Mouse (Mus musculus): ENCODE measurements at regions not wholly inside any gene's neighbourhood (a gene's known extent, or its start where the extent isn't known, plus 50 kb on each side); places are given as distances from the start of the nearest gene placed in this dataset.

- Histone ChIP-seq H3K9me3 (replicated peaks) (no peaks in the 10 kb centered on the region), H3K4me1 (replicated peaks) (no peaks in the 10 kb centered on the region), H3K4me2 (no peak overlapping the region), H3K27me3 (no peaks in the 10 kb centered on the region), H3K27ac (no peak overlapping the region), H3K9ac (no peak overlapping the region), H3K4me3 (no peak overlapping the region), H3K36me3 (no peaks in the 10 kb centered on the region)
- ATAC-seq (replicated peaks; ENCODE audit: insufficient number of reproducible peaks, insufficient read depth, low FRiP score, low read depth) = no peak
- 89% methylated on average over 23 of the region's 23 CpGs for WGBS
These were observed 119.1 kb downstream of the Vrk1 start for GRCm38 (mm10) chr12:106128944-106129724.

- ATAC-seq (replicated peaks; ENCODE audit: insufficient number of reproducible peaks, insufficient read depth, low FRiP score, low read depth) = no peak
- no peaks in the 10 kb centered on the region for H3K4me1 ChIP-seq (replicated peaks)
- no peaks in the 10 kb centered on the region for H3K36me3 ChIP-seq
- H3K9me3 ChIP-seq (replicated peaks) = no peaks in the 10 kb centered on the region
- H3K9ac ChIP-seq = no peak overlapping the region
- WGBS = 63% methylated on average over 11 of the region's 11 CpGs
- H3K27me3 ChIP-seq = no peaks in the 10 kb centered on the region
- no peak overlapping the region for H3K27ac ChIP-seq
- H3K4me2 ChIP-seq = no peak overlapping the region
- H3K4me3 ChIP-seq = no peak overlapping the region
These were observed 120.1 kb downstream of the Vrk1 start for GRCm38 (mm10) chr12:106130071-106130676.

- Histone ChIP-seq H3K27me3 (no peaks in the 10 kb centered on the region), H3K9me3 (replicated peaks) (no peaks in the 10 kb centered on the region), H3K4me3 (no peak overlapping the region), H3K27ac (no peak overlapping the region), H3K36me3 (no peaks in the 10 kb centered on the region), H3K4me2 (no peak overlapping the region), H3K9ac (no peak overlapping the region), H3K4me1 (replicated peaks) (no peaks in the 10 kb centered on the region)
- ATAC-seq (replicated peaks; ENCODE audit: insufficient number of reproducible peaks, insufficient read depth, low FRiP score, low read depth) = no peak
- 88% methylated on average over 8 of the region's 8 CpGs for WGBS
These were observed 122.7 kb downstream of the Vrk1 start for GRCm38 (mm10) chr12:106132715-106133114.

GRCm38 (mm10) chr12:106138466-106138865 is 128.4 kb downstream of the Vrk1 start:
- Histone ChIP-seq H3K9me3 (replicated peaks) (no peaks in the 10 kb centered on the region), H3K27me3 (no peaks in the 10 kb centered on the region), H3K4me1 (replicated peaks) (no peaks in the 10 kb centered on the region), H3K4me3 (no peak overlapping the region), H3K27ac (no peak overlapping the region), H3K36me3 (no peaks in the 10 kb centered on the region), H3K9ac (no peak overlapping the region), H3K4me2 (no peak overlapping the region)
- no peak for ATAC-seq (replicated peaks; ENCODE audit: insufficient number of reproducible peaks, insufficient read depth, low FRiP score, low read depth)
- WGBS = 87% methylated on average over 15 of the region's 15 CpGs

DNA sequence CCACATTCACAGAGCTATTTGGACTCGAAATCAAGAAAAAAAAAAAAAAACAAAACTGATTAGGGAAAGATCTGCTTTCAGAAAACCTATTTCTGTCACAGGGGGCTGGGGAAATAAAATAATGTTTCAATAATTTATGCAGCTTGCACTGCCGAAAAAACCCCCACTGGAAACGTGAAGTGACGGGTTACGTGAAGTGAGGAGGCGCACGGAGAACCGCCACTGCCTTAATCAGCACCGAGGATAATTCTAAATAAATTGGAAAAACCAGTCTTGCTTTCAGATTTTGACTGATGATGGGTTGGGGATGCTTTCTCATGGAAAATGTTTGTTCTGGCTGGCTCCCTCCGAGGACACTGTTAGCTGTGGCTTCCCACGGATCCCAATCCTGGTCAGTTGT is 129.5 kb downstream of the Vrk1 start:
- no peaks in the 10 kb centered on the region for H3K4me1 ChIP-seq (replicated peaks)
- H3K4me2 ChIP-seq = no peak overlapping the region
- H3K4me3 ChIP-seq = no peak overlapping the region
- ATAC-seq (replicated peaks; ENCODE audit: insufficient number of reproducible peaks, insufficient read depth, low FRiP score, low read depth) = no peak
- H3K9me3 ChIP-seq (replicated peaks) = no peaks in the 10 kb centered on the region
- no peak overlapping the region for H3K27ac ChIP-seq
- no peaks in the 10 kb centered on the region for H3K36me3 ChIP-seq
- H3K27me3 ChIP-seq = no peaks in the 10 kb centered on the region
- no peak overlapping the region for H3K9ac ChIP-seq
- WGBS = 76% methylated on average over 11 of the region's 11 CpGs

DNA sequence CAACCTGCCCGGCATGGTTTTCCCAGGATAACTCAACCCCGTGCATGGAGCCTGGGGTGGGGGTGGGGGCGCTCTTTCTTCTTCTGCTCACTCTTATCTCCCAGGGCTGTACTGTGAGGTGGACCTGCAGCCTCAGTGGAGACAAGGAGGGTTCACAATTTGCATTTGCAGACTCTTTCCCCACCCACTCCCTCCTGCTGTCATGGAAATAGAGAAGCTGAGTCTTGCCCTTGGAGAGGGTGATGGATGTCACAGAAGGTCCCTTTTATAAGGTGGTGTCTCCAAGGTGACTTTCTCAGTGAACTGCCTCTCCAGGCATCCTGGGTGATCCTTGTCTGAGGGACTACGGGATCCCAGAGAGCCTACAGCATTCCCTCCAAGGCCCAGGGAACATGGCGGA is 129.9 kb downstream of the Vrk1 start:
- H3K9me3 ChIP-seq (replicated peaks) = no peaks in the 10 kb centered on the region
- WGBS = 61% methylated on average over 5 of the region's 5 CpGs
- ATAC-seq (replicated peaks; ENCODE audit: insufficient number of reproducible peaks, insufficient read depth, low FRiP score, low read depth) = no peak

DNA sequence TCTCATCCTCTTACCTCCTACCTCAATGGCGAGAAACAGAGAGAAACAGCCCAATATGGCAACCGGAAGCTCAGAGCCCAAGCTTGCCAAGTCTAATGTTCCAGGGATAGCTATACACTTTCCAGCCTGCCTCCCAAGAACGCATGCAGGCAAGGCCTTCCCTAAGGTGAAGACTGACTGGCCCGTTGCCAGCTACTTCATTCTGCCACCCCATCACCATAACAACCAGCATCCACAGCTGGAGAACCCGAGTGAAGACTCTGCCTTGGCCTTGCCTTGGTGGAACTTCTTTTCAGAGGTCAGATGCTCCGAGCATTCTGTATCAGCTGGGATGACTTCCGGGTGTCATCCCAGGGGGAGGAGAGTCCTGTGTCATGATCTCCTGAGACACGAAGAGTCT is 130.6 kb downstream of the Vrk1 start:
- Histone ChIP-seq H3K27ac (no peak overlapping the region), H3K4me3 (no peak overlapping the region), H3K4me1 (replicated peaks) (no peaks in the 10 kb centered on the region), H3K4me2 (no peak overlapping the region), H3K36me3 (no peaks in the 10 kb centered on the region), H3K9me3 (replicated peaks) (no peaks in the 10 kb centered on the region), H3K27me3 (no peaks in the 10 kb centered on the region), H3K9ac (no peak overlapping the region)
- ATAC-seq (replicated peaks; ENCODE audit: insufficient number of reproducible peaks, insufficient read depth, low FRiP score, low read depth) = no peak
- 75% methylated on average over 8 of the region's 8 CpGs for WGBS

More for the DNA sequence above, 129.9 kb downstream of the Vrk1 start:
- Histone ChIP-seq H3K4me1 (replicated peaks) (no peaks in the 10 kb centered on the region), H3K27me3 (no peaks in the 10 kb centered on the region), H3K4me3 (no peak overlapping the region), H3K27ac (no peak overlapping the region), H3K9ac (no peak overlapping the region), H3K36me3 (no peaks in the 10 kb centered on the region), H3K4me2 (no peak overlapping the region)

GRCm38 (mm10) chr12:106143548-106143947 is 133.5 kb downstream of the Vrk1 start:
- Histone ChIP-seq H3K27ac (no peak overlapping the region), H3K9me3 (replicated peaks) (no peaks in the 10 kb centered on the region), H3K27me3 (no peaks in the 10 kb centered on the region), H3K4me3 (no peak overlapping the region), H3K36me3 (no peaks in the 10 kb centered on the region), H3K4me2 (no peak overlapping the region), H3K9ac (no peak overlapping the region), H3K4me1 (replicated peaks) (no peaks in the 10 kb centered on the region)
- ATAC-seq (replicated peaks; ENCODE audit: insufficient number of reproducible peaks, insufficient read depth, low FRiP score, low read depth) = no peak
- 73% methylated on average over 3 of the region's 3 CpGs for WGBS

DNA sequence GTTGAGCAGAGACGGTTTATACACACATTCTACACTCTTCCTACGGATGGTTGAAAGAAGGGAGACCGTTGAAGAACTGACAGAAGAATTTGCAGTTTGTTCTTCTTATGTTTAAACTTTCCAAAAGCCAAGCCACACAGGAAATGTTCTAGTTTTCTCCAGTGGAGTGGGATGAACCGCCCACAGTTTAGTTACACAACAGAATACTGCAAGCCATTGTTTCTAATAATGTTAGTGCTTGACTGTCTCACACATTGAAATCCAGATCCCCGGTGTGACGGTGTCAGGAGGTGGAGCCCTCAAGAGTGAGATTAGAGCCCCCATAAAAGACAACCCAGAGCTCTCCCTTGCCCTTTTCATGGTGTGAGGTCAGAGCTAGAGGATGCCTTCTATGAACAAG is 146.8 kb downstream of the Vrk1 start:
- no peaks in the 10 kb centered on the region for H3K9me3 ChIP-seq (replicated peaks)
- H3K27ac ChIP-seq = no peak overlapping the region
- no peaks in the 10 kb centered on the region for H3K36me3 ChIP-seq
- peaks cover 12% of the 10 kb centered on the region for H3K27me3 ChIP-seq
- H3K4me2 ChIP-seq = no peak overlapping the region
- no peaks in the 10 kb centered on the region for H3K4me1 ChIP-seq (replicated peaks)
- no peak for ATAC-seq (replicated peaks; ENCODE audit: insufficient number of reproducible peaks, insufficient read depth, low FRiP score, low read depth)
- 65% methylated on average over 6 of the region's 6 CpGs for WGBS
- H3K9ac ChIP-seq = no peak overlapping the region
- H3K4me3 ChIP-seq = no peak overlapping the region

DNA sequence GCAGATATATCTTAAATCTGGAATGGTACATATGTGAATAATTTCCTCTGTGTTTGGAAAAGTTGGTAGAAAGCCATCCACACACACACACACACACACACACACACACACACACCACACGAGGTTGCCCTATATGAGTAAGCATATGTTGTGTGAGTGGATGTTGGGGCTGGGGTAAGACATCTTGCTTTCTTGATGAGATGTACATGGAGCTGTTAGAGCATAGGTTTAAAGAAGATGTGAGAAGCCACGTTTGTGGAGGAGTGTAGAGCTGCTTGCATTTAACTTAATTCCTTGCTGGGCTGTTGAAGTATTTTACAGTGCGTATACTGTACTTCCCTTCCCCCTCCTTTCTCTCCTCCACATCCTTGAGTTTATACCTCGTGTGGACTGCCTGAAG is 147.8 kb downstream of the Vrk1 start:
- H3K4me3 ChIP-seq = no peak overlapping the region
- WGBS = 56% methylated on average over 4 of the region's 4 CpGs
- no peak overlapping the region for H3K27ac ChIP-seq
- no peak for ATAC-seq (replicated peaks; ENCODE audit: insufficient number of reproducible peaks, insufficient read depth, low FRiP score, low read depth)
- H3K27me3 ChIP-seq = peaks cover 12% of the 10 kb centered on the region
- H3K9ac ChIP-seq = no peak overlapping the region
- peaks cover 3% of the 10 kb centered on the region; the same call in 1 of the 2 replicates for H3K4me1 ChIP-seq (replicated peaks)
- H3K36me3 ChIP-seq = no peaks in the 10 kb centered on the region
- no peak overlapping the region for H3K4me2 ChIP-seq
- H3K9me3 ChIP-seq (replicated peaks) = no peaks in the 10 kb centered on the region

DNA sequence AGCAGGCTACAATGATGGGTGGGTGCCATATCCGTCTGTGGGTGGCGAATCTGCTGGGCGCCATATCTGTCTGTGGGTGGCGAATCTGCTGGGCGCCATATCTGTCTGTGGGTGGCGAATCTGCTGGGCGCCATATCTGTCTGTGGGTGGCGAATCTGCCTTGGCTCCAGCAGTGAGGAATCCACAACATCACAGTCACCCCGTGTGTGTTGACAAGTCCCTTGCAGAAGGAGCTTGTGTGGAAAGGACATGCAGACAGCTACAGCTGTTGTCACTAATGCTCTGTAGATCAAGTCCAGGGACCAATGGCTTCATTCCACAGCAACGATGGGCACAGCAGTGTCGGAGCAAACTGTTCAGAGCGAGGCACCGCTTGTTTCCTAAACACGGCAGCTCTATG is 148.6 kb downstream of the Vrk1 start:
- H3K27me3 ChIP-seq = peaks cover 12% of the 10 kb centered on the region
- no peaks in the 10 kb centered on the region for H3K36me3 ChIP-seq
- ATAC-seq (replicated peaks; ENCODE audit: insufficient number of reproducible peaks, insufficient read depth, low FRiP score, low read depth) = no peak; the same call in 1 of the 2 replicates
- no peak overlapping the region for H3K9ac ChIP-seq
- no peak overlapping the region for H3K4me2 ChIP-seq
- no peak overlapping the region for H3K27ac ChIP-seq
- 60% methylated on average over 14 of the region's 14 CpGs for WGBS
- H3K4me1 ChIP-seq (replicated peaks) = peaks cover 6% of the 10 kb centered on the region; the same call in 1 of the 2 replicates
- H3K9me3 ChIP-seq (replicated peaks) = no peaks in the 10 kb centered on the region
- H3K4me3 ChIP-seq = no peak overlapping the region

DNA sequence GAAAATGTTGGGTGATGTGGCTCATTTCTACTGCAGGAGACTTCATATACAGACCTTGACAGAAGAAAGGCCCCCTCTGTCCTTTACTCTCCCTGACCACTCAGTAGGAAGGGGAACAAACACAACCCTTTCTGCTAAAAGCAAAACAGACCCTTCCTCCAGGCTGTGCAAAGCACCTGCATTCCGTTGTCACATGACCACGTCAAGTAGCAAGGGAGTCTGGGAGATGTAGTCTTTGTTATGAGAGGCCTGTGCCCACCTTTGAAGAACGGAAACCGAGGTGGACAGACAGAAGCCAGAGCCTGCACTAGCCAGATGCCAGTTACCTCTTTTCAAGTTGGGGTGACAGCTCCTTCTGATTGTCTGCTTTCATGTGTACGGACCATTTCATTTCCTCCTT is 161.3 kb downstream of the Vrk1 start:
- no peaks in the 10 kb centered on the region for H3K36me3 ChIP-seq
- no peak overlapping the region for H3K4me3 ChIP-seq
- no peak overlapping the region for H3K9ac ChIP-seq
- no peak for ATAC-seq (replicated peaks; ENCODE audit: insufficient number of reproducible peaks, insufficient read depth, low FRiP score, low read depth)
- 61% methylated on average over 5 of the region's 5 CpGs for WGBS
- no peak overlapping the region for H3K27ac ChIP-seq
- peaks cover 17% of the 10 kb centered on the region; the same call in 1 of the 2 replicates for H3K4me1 ChIP-seq (replicated peaks)
- no peak overlapping the region for H3K4me2 ChIP-seq
- H3K27me3 ChIP-seq = peaks cover 37% of the 10 kb centered on the region
- no peaks in the 10 kb centered on the region for H3K9me3 ChIP-seq (replicated peaks)
